Comparison of ENCODE assay signal across 16 mouse cellular contexts in genomic region chr17:25866172-25866571, GRCm38 (mm10). TPM values are rescaled to one million over a fixed set of nuclear protein-coding genes. Genes with fewer than 3 reads are reported as not detected.
A peak's percentile ranks its signal among the peaks of the same experiment; 100 is the strongest.
DNase-seq lines count a peak whose midpoint lies in the region; ATAC-seq and TF ChIP-seq lines count a peak whose summit lies in the region.
"Had no signal": no experiment of that assay in that cellular context is flagged by ENCODE, and none has a peak within 500 bp of the region (broad histone marks: within the 10 kb centered on the region; RNA-seq: fewer than 3 reads in every experiment).

No protein-coding gene starts in this region.

- peaks cover 5% of the 10 kb centered on the region for H3K4me1 ChIP-seq in heart, adult 2 months (ENCODE audit: control insufficient read depth, insufficient read depth, low read length)
- peaks cover 12% of the 10 kb centered on the region; the same call in 1 of the 2 replicates for H3K4me1 ChIP-seq in heart, embryonic 11.5 days (ENCODE audit: control insufficient read depth, insufficient read depth, low read length)
- H3K4me1 ChIP-seq in kidney, embryonic 16.5 days (ENCODE audit: insufficient read depth, low read length) = peaks cover 23% of the 10 kb centered on the region
- peaks cover 29% of the 10 kb centered on the region for H3K4me1 ChIP-seq in liver, postnatal 0 days (ENCODE audit: insufficient read depth)

- peaks cover 3% of the 10 kb centered on the region for H3K79me2 ChIP-seq in heart, adult 2 months (replicated peaks; ENCODE audit: control insufficient read depth, insufficient read depth, low read length)

- no peak for TF ChIP-seq CTCF in heart, adult 2 months (IDR thresholded peaks at IDR 0.05)
- TF ChIP-seq CTCF in liver, postnatal 0 days (IDR thresholded peaks at IDR 0.05; ENCODE audit: low read depth) = no peak

- TF ChIP-seq EP300 in heart, adult 2 months (IDR thresholded peaks at IDR 0.05; ENCODE audit: insufficient read depth, low read depth, low read length) = 0 out of 2 replicates have a peak, but pooled peaks have one; percentile 58
- TF ChIP-seq EP300 in liver, postnatal 0 days (IDR thresholded peaks at IDR 0.05; ENCODE audit: low read depth) = no peak

- DNase-seq in heart, adult 2 months = no peak
- no peak for DNase-seq in kidney, postnatal 10 days
- peak; percentile 6 for DNase-seq in heart, postnatal 4 days
- no peak for DNase-seq in liver, postnatal 0 days
- DNase-seq: gastrocnemius, postnatal 10 days; lung, postnatal 36 days; right cerebral cortex, adult 18-20 months; thymus, postnatal 25 days had no signal

- H3K9ac ChIP-seq in heart, adult 2 months (ENCODE audit: low read depth, low read length) = no peak overlapping the region
- no peak overlapping the region; the same call in 1 of the 2 replicates for H3K9ac ChIP-seq in heart, embryonic 11.5 days (ENCODE audit: low read depth, low read length)
- H3K9ac ChIP-seq in kidney, embryonic 16.5 days (replicated peaks; ENCODE audit: low read length) = 0 out of 2 replicates have a peak overlapping the region, but pooled peaks have one; percentile 26
- H3K9ac ChIP-seq in liver, postnatal 0 days (replicated peaks) = no peak overlapping the region
- H3K9ac ChIP-seq: embryonic facial prominence, embryonic 15.5 days; forebrain, embryonic 15.5 days; neural tube, embryonic 15.5 days had no signal

- H3K9me3 ChIP-seq in heart, embryonic 11.5 days (replicated peaks; ENCODE audit: control insufficient read depth, low read length) = no peaks in the 10 kb centered on the region
- H3K9me3 ChIP-seq in kidney, embryonic 16.5 days (ENCODE audit: low read length) = no peaks in the 10 kb centered on the region
- no peaks in the 10 kb centered on the region for H3K9me3 ChIP-seq in liver, postnatal 0 days (ENCODE audit: low read length)
- H3K9me3 ChIP-seq: embryonic facial prominence, embryonic 15.5 days; forebrain, embryonic 15.5 days; hindbrain, embryonic 13.5 days; neural tube, embryonic 15.5 days had no signal

- H3K27ac ChIP-seq in heart, adult 2 months = peak overlapping the region; percentile 36
- no peak overlapping the region for H3K27ac ChIP-seq in heart, embryonic 11.5 days (ENCODE audit: low read depth, low read length)
- H3K27ac ChIP-seq in kidney, embryonic 16.5 days (ENCODE audit: low read length) = no peak overlapping the region
- peak overlapping the region; percentile 26; the same call in 1 of the 2 replicates for H3K27ac ChIP-seq in liver, postnatal 0 days (ENCODE audit: low read depth)
- H3K27ac ChIP-seq: embryonic facial prominence, embryonic 15.5 days; forebrain, embryonic 15.5 days; hindbrain, embryonic 13.5 days; layer of hippocampus, adult 2 months; neural tube, embryonic 15.5 days had no signal

- peak; percentile 55; the same call in 1 of the 2 replicates for TF ChIP-seq POLR2A in heart, adult 2 months (IDR thresholded peaks at IDR 0.05; ENCODE audit: insufficient read depth, low read depth, low read length)

- peak overlapping the region; percentile 35 for H3K4me3 ChIP-seq in heart, adult 2 months
- no peak overlapping the region for H3K4me3 ChIP-seq in heart, embryonic 11.5 days (ENCODE audit: low read depth, low read length)
- no peak overlapping the region for H3K4me3 ChIP-seq in kidney, embryonic 16.5 days (ENCODE audit: low read length)
- no peak overlapping the region for H3K4me3 ChIP-seq in liver, postnatal 0 days (ENCODE audit: low read depth, low read length)
- H3K4me3 ChIP-seq: embryonic facial prominence, embryonic 15.5 days; forebrain, embryonic 15.5 days; hindbrain, embryonic 13.5 days; layer of hippocampus, adult 2 months; neural tube, embryonic 15.5 days had no signal

- intact Hi-C loops in heart, adult 2 months (cut with DNase I) = loop anchor here (5.0 kb wide), 2 partner anchors 34 to 621 kb away; partner anchors contain the start of gene Stub1

- 76% methylated on average over 3 of the region's 3 CpGs for WGBS in heart, adult 2 months
- 88% methylated on average over 3 of the region's 3 CpGs for WGBS in heart, embryonic 11.5 days (ENCODE audit: insufficient replicate concordance)
- WGBS in kidney, embryonic 16.5 days = 95% methylated on average over 3 of the region's 3 CpGs
- 83% methylated on average over 3 of the region's 3 CpGs for WGBS in liver, postnatal 0 days (ENCODE audit: insufficient replicate concordance)

- H3K4me2 ChIP-seq in heart, embryonic 11.5 days = no peak overlapping the region; the same call in 1 of the 2 replicates
- H3K4me2 ChIP-seq in kidney, embryonic 16.5 days (replicated peaks; ENCODE audit: low read depth, low read length) = no peak overlapping the region
- peak overlapping the region; percentile 96 for H3K4me2 ChIP-seq in liver, postnatal 0 days (ENCODE audit: low read depth, low read length)
- H3K4me2 ChIP-seq: embryonic facial prominence, embryonic 15.5 days; forebrain, embryonic 15.5 days; hindbrain, embryonic 13.5 days had no signal

- no peaks in the 10 kb centered on the region for H3K27me3 ChIP-seq in heart, adult 2 months (ENCODE audit: control insufficient read depth, insufficient read depth, low read length)
- no peaks in the 10 kb centered on the region for H3K27me3 ChIP-seq in heart, embryonic 11.5 days (ENCODE audit: control insufficient read depth, insufficient read depth, low read length)
- no peaks in the 10 kb centered on the region for H3K27me3 ChIP-seq in kidney, embryonic 16.5 days (ENCODE audit: insufficient read depth, low read length)
- no peaks in the 10 kb centered on the region for H3K27me3 ChIP-seq in liver, postnatal 0 days (ENCODE audit: insufficient read depth, low read length)
- H3K27me3 ChIP-seq: embryonic facial prominence, embryonic 15.5 days; forebrain, embryonic 15.5 days; neural tube, embryonic 15.5 days had no signal

- no peaks in the 10 kb centered on the region for H3K36me3 ChIP-seq in heart, adult 2 months (ENCODE audit: control insufficient read depth, insufficient read depth, low read length)
- no peaks in the 10 kb centered on the region for H3K36me3 ChIP-seq in heart, embryonic 11.5 days (ENCODE audit: control insufficient read depth, insufficient read depth, low read length)
- peaks cover 14% of the 10 kb centered on the region for H3K36me3 ChIP-seq in kidney, embryonic 16.5 days (ENCODE audit: insufficient read depth, low read length)
- peaks cover 4% of the 10 kb centered on the region; the same call in 1 of the 2 replicates for H3K36me3 ChIP-seq in liver, postnatal 0 days (replicated peaks; ENCODE audit: insufficient read depth, low read length)
- H3K36me3 ChIP-seq: embryonic facial prominence, embryonic 15.5 days; forebrain, embryonic 15.5 days; hindbrain, embryonic 13.5 days had no signal

- no peak for ATAC-seq in heart, embryonic 11.5 days (replicated peaks; ENCODE audit: insufficient number of reproducible peaks, low FRiP score, low TSS enrichment)
- no peak for ATAC-seq in kidney, embryonic 16.5 days (ENCODE audit: low FRiP score, low TSS enrichment)
- no peak for ATAC-seq in liver, postnatal 0 days
- no peak for ATAC-seq in inflammation-experienced regulatory T-cells, adult 6 months
- ATAC-seq: forebrain, embryonic 15.5 days had no signal

RNA-seq across cellular contexts. Expression of gene Mcrip2, which starts 2.4 kb away (rescaled TPM):
- total RNA-seq in heart, adult 2 months (2021) = 100 to 1,000 TPM; 234 to 288 TPM
- polyA plus RNA-seq in heart, adult 2 months (2012; rRNA removed) = 189 and 254 TPM in 2 replicates
- 160 and 168 TPM in 2 replicates for polyA plus RNA-seq in heart, embryonic 11.5 days (2014; fragmentation: Nextera tagmentation; extraction: Ambion mirVana)
- 72.9 and 79.2 TPM in 2 replicates for polyA plus RNA-seq in kidney, embryonic 16.5 days (2015; fragmentation: Nextera tagmentation; extraction: Ambion mirVana)
- 100 to 1,000 TPM; 195 to 217 TPM for total RNA-seq in heart, postnatal 4 days (2021)
- 127 and 143 TPM in 2 replicates for polyA plus RNA-seq in liver, postnatal 0 days (2015; fragmentation: Nextera tagmentation; extraction: Ambion mirVana)
- 1 to 10 TPM; 2.5 to 3.9 (median 3.5) TPM for polyA plus RNA-seq in inflammation-experienced regulatory T-cells, adult 6 months (2017; shearing (Covaris generic))

RNA-seq across cellular contexts. Expression of gene Wdr90, which starts 4.9 kb away (rescaled TPM):
- 1 to 10 TPM; 1.2 to 1.3 TPM for total RNA-seq in heart, adult 2 months (2021)
- polyA plus RNA-seq in heart, adult 2 months (2012; rRNA removed) = 8.0 and 8.5 TPM in 2 replicates
- 12.3 and 14.0 TPM in 2 replicates for polyA plus RNA-seq in heart, embryonic 11.5 days (2014; fragmentation: Nextera tagmentation; extraction: Ambion mirVana)
- 33.1 and 33.5 TPM in 2 replicates for polyA plus RNA-seq in kidney, embryonic 16.5 days (2015; fragmentation: Nextera tagmentation; extraction: Ambion mirVana)
- total RNA-seq in heart, postnatal 4 days (2021) = 10 to 100 TPM; 14.4 to 15.1 TPM
- polyA plus RNA-seq in liver, postnatal 0 days (2015; fragmentation: Nextera tagmentation; extraction: Ambion mirVana) = 2.7 and 3.4 TPM in 2 replicates
- 1 to 10 TPM; 3.3 to 7.0 (median 6.8) TPM for polyA plus RNA-seq in inflammation-experienced regulatory T-cells, adult 6 months (2017; shearing (Covaris generic))

RNA-seq across cellular contexts. Expression of gene Mettl26, which starts 8.7 kb away (rescaled TPM):
- 10 to 100 TPM; 12.7 TPM for total RNA-seq in heart, adult 2 months (2021)
- polyA plus RNA-seq in heart, adult 2 months (2012; rRNA removed) = 24.8 and 30.5 TPM in 2 replicates
- 42.7 and 46.0 TPM in 2 replicates for polyA plus RNA-seq in heart, embryonic 11.5 days (2014; fragmentation: Nextera tagmentation; extraction: Ambion mirVana)
- polyA plus RNA-seq in kidney, embryonic 16.5 days (2015; fragmentation: Nextera tagmentation; extraction: Ambion mirVana) = 100 and 102 TPM in 2 replicates
- total RNA-seq in heart, postnatal 4 days (2021) = 10 to 100 TPM; 10.8 to 11.7 TPM
- polyA plus RNA-seq in liver, postnatal 0 days (2015; fragmentation: Nextera tagmentation; extraction: Ambion mirVana) = 64.8 and 72.5 TPM in 2 replicates
- 100 to 1,000 TPM in 1 of 3 experiments, 10 to 100 TPM in 2; 91.1 to 121 (median 98.2) TPM for polyA plus RNA-seq in inflammation-experienced regulatory T-cells, adult 6 months (2017; shearing (Covaris generic))

RNA-seq across cellular contexts. Expression of gene Wfikkn1, which starts 14.5 kb away (rescaled TPM):
- under 1 TPM; 0.50 to 0.82 TPM for total RNA-seq in heart, adult 2 months (2021)
- 0.29 and 0.44 TPM in 2 replicates for polyA plus RNA-seq in heart, adult 2 months (2012; rRNA removed)
- 0.17 and 0.47 TPM in 2 replicates for polyA plus RNA-seq in heart, embryonic 11.5 days (2014; fragmentation: Nextera tagmentation; extraction: Ambion mirVana)
- 0.71 and 1.0 TPM in 2 replicates for polyA plus RNA-seq in kidney, embryonic 16.5 days (2015; fragmentation: Nextera tagmentation; extraction: Ambion mirVana)
- 1 to 10 TPM in 1 of 2 experiments, under 1 TPM in 1; 0.70 to 1.1 TPM for total RNA-seq in heart, postnatal 4 days (2021)
- polyA plus RNA-seq in liver, postnatal 0 days (2015; fragmentation: Nextera tagmentation; extraction: Ambion mirVana) = 0.33 and 0.54 TPM in 2 replicates
- 1 to 10 TPM in 2 of 3 experiments, under 1 TPM in 1; 0.93 to 1.9 (median 1.4) TPM for polyA plus RNA-seq in inflammation-experienced regulatory T-cells, adult 6 months (2017; shearing (Covaris generic))

RNA-seq across cellular contexts. Expression of gene Rhot2, which starts 21.5 kb away (rescaled TPM):
- total RNA-seq in heart, adult 2 months (2021) = 100 to 1,000 TPM; 120 to 139 TPM
- polyA plus RNA-seq in heart, adult 2 months (2012; rRNA removed) = 209 and 257 TPM in 2 replicates
- 9.6 and 11.9 TPM in 2 replicates for polyA plus RNA-seq in heart, embryonic 11.5 days (2014; fragmentation: Nextera tagmentation; extraction: Ambion mirVana)
- 29.3 and 32.5 TPM in 2 replicates for polyA plus RNA-seq in kidney, embryonic 16.5 days (2015; fragmentation: Nextera tagmentation; extraction: Ambion mirVana)
- total RNA-seq in heart, postnatal 4 days (2021) = 10 to 100 TPM; 77.1 to 78.4 TPM
- 9.8 and 10.4 TPM in 2 replicates for polyA plus RNA-seq in liver, postnatal 0 days (2015; fragmentation: Nextera tagmentation; extraction: Ambion mirVana)
- 10 to 100 TPM; 21.2 to 32.3 (median 23.4) TPM for polyA plus RNA-seq in inflammation-experienced regulatory T-cells, adult 6 months (2017; shearing (Covaris generic))

Comparison
In these comparisons a context has a peak if more than half of its experiments do, and no peak if none do; other contexts are left out.
1. H3K27ac ChIP-seq: peak in heart, adult 2 months (single experiment) and liver, postnatal 0 days (single experiment); none in heart, embryonic 11.5 days (single experiment) and kidney, embryonic 16.5 days (single experiment).
2. RNA of gene Mcrip2, which starts 2.4 kb away (polyA plus RNA-seq): 189 to 254 TPM in heart, adult 2 months, 160 to 168 TPM in heart, embryonic 11.5 days, 127 to 143 TPM in liver, postnatal 0 days and 72.9 to 79.2 TPM in kidney, embryonic 16.5 days; 2.5 to 3.9 TPM in inflammation-experienced regulatory T-cells, adult 6 months; every median in the first group is over 10 times any median in the second.